Comparison of ENCODE assay signal across 19 mouse cellular contexts in the genomic region with DNA sequence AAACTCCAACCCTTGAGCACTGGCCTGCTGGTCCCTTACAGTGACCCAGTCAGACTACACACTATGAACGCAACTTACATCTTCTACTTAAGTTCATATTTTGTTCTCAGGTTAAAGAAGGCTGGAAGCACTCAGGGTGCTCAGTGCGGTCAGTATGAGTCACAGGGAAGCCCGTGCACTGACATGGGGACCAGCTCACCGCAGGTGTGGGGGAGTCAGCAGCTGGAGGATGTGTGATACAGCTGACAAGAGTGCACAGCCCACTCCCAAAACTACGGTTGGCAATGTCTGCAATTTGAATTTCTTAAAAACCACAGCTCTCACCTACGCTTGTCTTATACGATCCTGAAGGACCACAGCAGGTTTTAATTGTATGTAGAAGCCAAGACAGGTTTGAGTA. TPM values are rescaled to one million over a fixed set of nuclear protein-coding genes. Genes with fewer than 3 reads are reported as not detected.
"Had no signal": no experiment of that assay in that cellular context is flagged by ENCODE, and none has a peak within 500 bp of the region (broad histone marks: within the 10 kb centered on the region; RNA-seq: fewer than 3 reads in every experiment).

No protein-coding gene starts in this region.

- DNase-seq: kidney, adult 9 months; kidney, postnatal 10 days; kidney, postnatal 4 days; left cerebral cortex, postnatal 4 days; lung, adult 2 months; lung, postnatal 36 days; retina, postnatal 1 day; right cerebral cortex, postnatal 4 days; spleen, adult 18-20 months; thymus, adult 2 months; thymus, postnatal 25 days had no signal

- H3K4me3 ChIP-seq: layer of hippocampus, adult 2 months; limb, embryonic 13.5 days; liver, embryonic 15.5 days; midbrain, embryonic 13.5 days; neural tube, embryonic 12.5 days had no signal

- H3K27ac ChIP-seq: layer of hippocampus, adult 2 months; limb, embryonic 13.5 days; liver, embryonic 15.5 days; midbrain, embryonic 13.5 days; neural tube, embryonic 12.5 days had no signal

RNA-seq across cellular contexts. Expression of gene Fank1, which starts 36.1 kb away (rescaled TPM):
- total RNA-seq: liver, adult 2 months; megakaryocyte progenitor cell, adult 5-6 weeks; neutrophil, adult 5-6 weeks had no signal
- polyA plus RNA-seq: liver, adult 2 months; liver, embryonic 15.5 days had no signal
